Comparison of ENCODE assay signal across 8 mouse cellular contexts in the genomic region with DNA sequence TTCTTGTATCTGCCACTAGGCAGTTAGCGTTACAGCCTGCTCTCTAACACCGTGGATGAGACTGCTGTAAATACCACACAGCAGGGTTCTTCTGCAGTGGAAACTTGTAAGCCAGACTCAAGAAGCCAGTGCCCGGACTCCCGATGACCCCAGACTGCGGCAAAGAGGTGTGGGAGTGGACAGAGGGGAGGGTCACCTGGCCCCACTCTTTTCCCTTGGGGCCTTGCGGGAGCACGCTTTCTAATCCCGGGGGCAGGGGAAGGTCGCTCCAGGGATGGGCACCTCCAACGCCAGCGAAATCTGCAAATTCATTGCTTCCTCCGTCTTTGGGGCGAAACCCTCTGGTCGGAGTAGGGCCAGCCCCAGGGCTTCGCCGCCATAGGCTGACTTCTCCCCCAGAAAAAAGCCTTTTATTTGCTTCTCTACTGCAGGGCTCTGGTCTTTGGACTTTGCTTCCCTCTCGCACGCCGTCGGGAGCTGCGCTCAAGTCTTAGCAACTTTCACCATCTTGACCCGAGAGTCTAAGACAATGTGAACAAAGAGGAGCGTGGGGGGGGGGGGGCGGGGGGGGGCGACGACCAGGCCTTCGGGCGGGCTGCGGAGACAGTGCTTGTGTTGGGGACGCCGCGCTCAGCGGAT. TPM values are rescaled to one million over a fixed set of nuclear protein-coding genes. Genes with fewer than 3 reads are reported as not detected.
DNase-seq lines count a peak whose midpoint lies in the region; ATAC-seq lines count a peak whose summit lies in the region.

A gene (plus strand): TSS at position 67 of the 639 bp plus-strand sequence.

- peaks cover 57% of the 10 kb centered on the region for H3K27me3 ChIP-seq in heart, embryonic 10.5 days (ENCODE audit: insufficient read depth, poor library complexity, severe bottlenecking)
- peaks cover 49% of the 10 kb centered on the region for H3K27me3 ChIP-seq in kidney, embryonic 16.5 days (ENCODE audit: insufficient read depth, low read length)
- H3K27me3 ChIP-seq in lung, embryonic 16.5 days (ENCODE audit: control insufficient read depth, insufficient read depth, low read depth, low read length) = peaks cover 42% of the 10 kb centered on the region
- peaks cover 20% of the 10 kb centered on the region for H3K27me3 ChIP-seq in stomach, embryonic 16.5 days (ENCODE audit: control insufficient read depth, insufficient read depth, low read length)

- H3K9ac ChIP-seq in kidney, embryonic 16.5 days (replicated peaks; ENCODE audit: low read length) = peak within 1 kb of the TSS; percentile 72
- peak within 1 kb of the TSS; percentile 73 for H3K9ac ChIP-seq in lung, embryonic 16.5 days (ENCODE audit: low read length)
- H3K9ac ChIP-seq in stomach, embryonic 16.5 days (ENCODE audit: low read length) = peak within 1 kb of the TSS; percentile 80

- under 1% methylated on average over 31 of the region's 33 CpGs for WGBS in heart, embryonic 10.5 days
- WGBS in kidney, embryonic 16.5 days = under 1% methylated on average over 32 of the region's 33 CpGs
- 1% methylated on average over 23 of the region's 33 CpGs for WGBS in lung, embryonic 16.5 days
- under 1% methylated on average over 28 of the region's 33 CpGs for WGBS in stomach, embryonic 16.5 days

- peak within 1 kb of the TSS; percentile 91 for H3K4me2 ChIP-seq in kidney, embryonic 16.5 days (replicated peaks; ENCODE audit: low read depth, low read length)
- peak within 1 kb of the TSS; percentile 94 for H3K4me2 ChIP-seq in lung, embryonic 16.5 days (ENCODE audit: low read depth, low read length)
- H3K4me2 ChIP-seq in stomach, embryonic 16.5 days (ENCODE audit: low read depth, low read length) = peak within 1 kb of the TSS; percentile 91

- peak; percentile 2 to 7 for DNase-seq in thymus, postnatal 36 days
- no peak for DNase-seq in thymus, postnatal 10 days (ENCODE audit: low spot score in 2 of 2)
- DNase-seq in cerebellum, postnatal 14 days = peak; percentile 58 to 63
- DNase-seq in heart, embryonic 10.5 days (ENCODE audit: low spot score) = peak; percentile 74

- peak within 1 kb of the TSS; percentile 72 for H3K4me3 ChIP-seq in heart, embryonic 10.5 days
- H3K4me3 ChIP-seq in kidney, embryonic 16.5 days (ENCODE audit: low read length) = peak within 1 kb of the TSS; percentile 72
- peak within 1 kb of the TSS; percentile 59 for H3K4me3 ChIP-seq in lung, embryonic 16.5 days (ENCODE audit: low read length)
- peak within 1 kb of the TSS; percentile 67 for H3K4me3 ChIP-seq in stomach, embryonic 16.5 days (replicated peaks; ENCODE audit: low read length)

- H3K9me3 ChIP-seq in heart, embryonic 10.5 days = no peaks in the 10 kb centered on the region
- no peaks in the 10 kb centered on the region for H3K9me3 ChIP-seq in kidney, embryonic 16.5 days (ENCODE audit: low read length)
- no peaks in the 10 kb centered on the region for H3K9me3 ChIP-seq in lung, embryonic 16.5 days (ENCODE audit: control insufficient read depth, low read length)
- no peaks in the 10 kb centered on the region for H3K9me3 ChIP-seq in stomach, embryonic 16.5 days (replicated peaks; ENCODE audit: control insufficient read depth, low read length)

- no peaks in the 10 kb centered on the region for H3K36me3 ChIP-seq in heart, embryonic 10.5 days
- no peaks in the 10 kb centered on the region for H3K36me3 ChIP-seq in kidney, embryonic 16.5 days (ENCODE audit: insufficient read depth, low read length)
- no peaks in the 10 kb centered on the region for H3K36me3 ChIP-seq in lung, embryonic 16.5 days (ENCODE audit: control insufficient read depth, insufficient read depth, low read length)
- H3K36me3 ChIP-seq in stomach, embryonic 16.5 days (ENCODE audit: control insufficient read depth, insufficient read depth, low read length) = no peaks in the 10 kb centered on the region

- ATAC-seq in kidney, embryonic 16.5 days (ENCODE audit: low FRiP score, low TSS enrichment) = peak; percentile 17
- no peak for ATAC-seq in lung, embryonic 16.5 days (ENCODE audit: low read depth)
- ATAC-seq in stomach, embryonic 16.5 days (ENCODE audit: insufficient read depth, low FRiP score) = peak; percentile 14; the same call in 1 of the 2 replicates
- no peak for ATAC-seq in inflammation-experienced regulatory T-cells, adult 6 months

- H3K27ac ChIP-seq in heart, embryonic 10.5 days = peak within 1 kb of the TSS; percentile 90
- H3K27ac ChIP-seq in kidney, embryonic 16.5 days (ENCODE audit: low read length) = peak within 1 kb of the TSS; percentile 34
- 0 out of 2 replicates have a peak within 1 kb of the TSS, but pooled peaks have one; percentile 33 for H3K27ac ChIP-seq in lung, embryonic 16.5 days (ENCODE audit: low read length)
- peak within 1 kb of the TSS; percentile 79 for H3K27ac ChIP-seq in stomach, embryonic 16.5 days (ENCODE audit: low read length)

- peaks cover 37% of the 10 kb centered on the region for H3K4me1 ChIP-seq in heart, embryonic 10.5 days
- H3K4me1 ChIP-seq in kidney, embryonic 16.5 days (ENCODE audit: insufficient read depth, low read length) = peaks cover 34% of the 10 kb centered on the region
- H3K4me1 ChIP-seq in lung, embryonic 16.5 days (replicated peaks; ENCODE audit: control insufficient read depth, insufficient read depth, low read length) = peaks cover 17% of the 10 kb centered on the region
- peaks cover 16% of the 10 kb centered on the region for H3K4me1 ChIP-seq in stomach, embryonic 16.5 days (ENCODE audit: control insufficient read depth, insufficient read depth, low read length)

RNA-seq across cellular contexts. Expression of the gene that starts here (rescaled TPM):
- 5.4 and 9.0 TPM in 2 replicates for polyA plus RNA-seq in heart, embryonic 10.5 days (2016; fragmentation: Nextera tagmentation; extraction: Ambion mirVana)
- polyA plus RNA-seq in kidney, embryonic 16.5 days (2015; fragmentation: Nextera tagmentation; extraction: Ambion mirVana) = 7.8 and 9.0 TPM in 2 replicates
- polyA plus RNA-seq in lung, embryonic 16.5 days (2015; fragmentation: Nextera tagmentation; extraction: Ambion mirVana) = 9.7 and 10.7 TPM in 2 replicates
- 9.5 and 10.6 TPM in 2 replicates for polyA plus RNA-seq in stomach, embryonic 16.5 days (2015; fragmentation: Nextera tagmentation; extraction: Ambion mirVana)
- not detected for polyA plus RNA-seq in inflammation-experienced regulatory T-cells, adult 6 months (2017; shearing (Covaris generic))

Comparison
In these comparisons a context has a peak if more than half of its experiments do, and no peak if none do; other contexts are left out.
1. DNase-seq: peak in thymus, postnatal 36 days (2 of 2), cerebellum, postnatal 14 days (2 of 2) and heart, embryonic 10.5 days (single experiment); none in thymus, postnatal 10 days (0 of 2).
2. H3K27ac ChIP-seq: peak in every context shown above with its lines; median percentile 90 in heart, embryonic 10.5 days; 79 in stomach, embryonic 16.5 days; 34 in kidney, embryonic 16.5 days; 33 in lung, embryonic 16.5 days.
3. ATAC-seq: peak in kidney, embryonic 16.5 days (single experiment) and stomach, embryonic 16.5 days (single experiment); none in lung, embryonic 16.5 days (single experiment) and inflammation-experienced regulatory T-cells, adult 6 months (single experiment).
4. Peak in every context shown above with its lines, with median percentiles within 50 percentile points of each other: H3K4me3 ChIP-seq, H3K4me2 ChIP-seq and H3K9ac ChIP-seq.